Mouse (Mus musculus): ENCODE data around the gene Gins1.

DNA sequence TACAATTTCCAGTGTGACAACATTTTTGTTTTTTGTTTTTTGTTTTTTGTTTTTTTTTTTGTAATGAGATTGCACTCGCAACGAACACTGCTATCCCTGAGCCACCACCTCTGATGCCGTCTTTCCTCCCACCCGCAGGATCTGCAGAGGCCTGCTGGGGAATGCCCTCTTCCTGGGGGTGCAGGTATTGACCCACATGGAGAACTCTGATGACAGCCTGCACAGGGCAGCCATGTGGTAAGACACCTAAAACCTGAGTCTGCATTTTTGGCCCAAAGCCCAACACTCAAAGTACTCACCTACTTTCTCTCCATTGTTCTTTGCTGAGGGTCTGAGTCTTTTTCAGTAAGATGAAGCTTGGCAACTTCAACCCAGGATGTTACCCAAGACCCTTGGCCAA lies 29.5 kb downstream of the Gins1 start:
- TF ChIP-seq EP300 (IDR thresholded peaks at IDR 0.05; ENCODE audit: low read depth), result no peak
- no peak for TF ChIP-seq CTCF (IDR thresholded peaks at IDR 0.05; ENCODE audit: low read depth)
